Mouse (Mus musculus): ENCODE measurements around the gene Spice1. TPM values are rescaled to one million over a fixed set of nuclear protein-coding genes. Genes with fewer than 3 reads are reported as not detected.

The Spice1 gene
- polyA plus RNA-seq, 1 experiment: 12.4 TPM

DNA sequence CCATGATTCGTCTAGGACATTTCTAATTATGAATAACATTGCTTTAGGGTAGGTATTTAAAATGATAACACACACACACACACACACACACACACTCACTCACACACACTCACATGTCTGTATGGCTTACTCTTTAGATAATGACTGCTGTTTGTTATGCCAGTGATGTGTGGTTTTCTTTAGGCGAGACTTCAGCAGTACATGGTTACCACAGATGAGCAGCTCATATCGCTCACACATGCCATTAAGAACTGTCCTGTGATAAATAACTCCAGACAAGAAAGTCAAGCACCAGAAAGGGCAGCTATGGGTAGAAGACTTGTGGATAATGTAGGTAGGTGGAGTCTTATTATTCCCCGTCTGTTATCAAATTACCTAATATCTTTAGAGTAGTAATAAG is 28.5 kb downstream of the Spice1 start:
- H3K4me1 ChIP-seq (ENCODE audit: control insufficient read depth, insufficient read depth, low read length): no peaks in the 10 kb centered on the region
- H3K4me3 ChIP-seq (ENCODE audit: control insufficient read depth, low read depth, low read length): no peak overlapping the region
- H3K27me3 ChIP-seq (ENCODE audit: control insufficient read depth, insufficient read depth, low read length): no peaks in the 10 kb centered on the region
- peaks cover 9% of the 10 kb centered on the region for H3K36me3 ChIP-seq (ENCODE audit: control insufficient read depth, insufficient read depth, low read length)
- H3K27ac ChIP-seq (ENCODE audit: control insufficient read depth, insufficient read depth, low read depth, low read length): no peak overlapping the region
- no peak for TF ChIP-seq POLR2A (IDR thresholded peaks at IDR 0.05; ENCODE audit: control insufficient read depth, low read depth, low read length)
- no peak for TF ChIP-seq CTCF (IDR thresholded peaks at IDR 0.05; ENCODE audit: control insufficient read depth, insufficient read depth, insufficient replicate concordance, low read depth, low read length)

DNA sequence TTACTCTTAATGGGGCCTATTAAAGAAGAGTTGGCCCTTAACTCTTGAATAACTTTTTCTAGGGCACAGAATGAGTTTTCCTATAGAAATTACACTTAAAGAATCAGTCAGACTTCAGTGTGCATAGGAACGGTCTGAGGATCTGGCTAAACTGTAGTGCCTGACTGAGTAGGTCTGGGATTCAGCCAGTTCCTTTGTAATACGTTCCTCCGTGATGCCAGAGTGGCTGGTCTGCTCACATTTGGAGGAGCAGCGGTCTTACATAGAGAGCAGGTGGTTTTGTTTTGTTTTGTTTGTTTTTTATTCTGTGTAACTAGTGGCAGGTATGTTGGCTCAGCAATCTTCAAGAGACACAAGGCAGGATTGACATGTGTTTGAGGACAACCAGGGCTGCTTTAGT is 33.1 kb downstream of the Spice1 start:
- Histone ChIP-seq H3K4me3 (ENCODE audit: control insufficient read depth, low read depth, low read length) (no peak overlapping the region), H3K27ac (ENCODE audit: control insufficient read depth, insufficient read depth, low read depth, low read length) (no peak overlapping the region), H3K4me1 (ENCODE audit: control insufficient read depth, insufficient read depth, low read length) (no peaks in the 10 kb centered on the region), H3K27me3 (ENCODE audit: control insufficient read depth, insufficient read depth, low read length) (no peaks in the 10 kb centered on the region), H3K36me3 (ENCODE audit: control insufficient read depth, insufficient read depth, low read length) (peaks cover 6% of the 10 kb centered on the region)
- TF ChIP-seq POLR2A (IDR thresholded peaks at IDR 0.05; ENCODE audit: control insufficient read depth, low read depth, low read length) (no peak), CTCF (IDR thresholded peaks at IDR 0.05; ENCODE audit: control insufficient read depth, insufficient read depth, insufficient replicate concordance, low read depth, low read length) (no peak)

DNA sequence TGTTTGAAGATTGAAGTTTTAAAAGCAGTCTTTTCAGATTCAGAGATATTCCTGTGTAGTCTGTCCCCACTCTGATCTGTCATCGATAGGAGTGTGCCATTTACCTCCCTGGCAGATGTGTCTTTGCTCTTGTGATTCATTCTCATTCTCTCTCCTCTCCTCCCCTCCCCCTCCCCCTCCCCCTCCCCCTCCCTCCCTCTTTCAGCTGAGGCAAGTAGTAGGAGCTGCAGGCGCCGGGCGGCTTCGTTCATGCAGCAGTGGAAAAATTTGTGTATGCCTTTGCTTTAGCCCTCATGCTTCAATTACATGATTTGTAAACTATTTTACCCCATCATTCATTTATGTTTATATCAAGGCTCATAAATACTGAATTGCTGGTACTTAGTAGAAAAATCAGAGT is 34.7 kb downstream of the Spice1 start:
- H3K27ac ChIP-seq (ENCODE audit: control insufficient read depth, insufficient read depth, low read depth, low read length): no peak overlapping the region
- no peaks in the 10 kb centered on the region for H3K4me1 ChIP-seq (ENCODE audit: control insufficient read depth, insufficient read depth, low read length)
- TF ChIP-seq CTCF (IDR thresholded peaks at IDR 0.05; ENCODE audit: control insufficient read depth, insufficient read depth, insufficient replicate concordance, low read depth, low read length) (no peak), POLR2A (IDR thresholded peaks at IDR 0.05; ENCODE audit: control insufficient read depth, low read depth, low read length) (no peak)
- peaks cover 6% of the 10 kb centered on the region for H3K36me3 ChIP-seq (ENCODE audit: control insufficient read depth, insufficient read depth, low read length)
- no peak overlapping the region for H3K4me3 ChIP-seq (ENCODE audit: control insufficient read depth, low read depth, low read length)
- no peaks in the 10 kb centered on the region for H3K27me3 ChIP-seq (ENCODE audit: control insufficient read depth, insufficient read depth, low read length)

DNA sequence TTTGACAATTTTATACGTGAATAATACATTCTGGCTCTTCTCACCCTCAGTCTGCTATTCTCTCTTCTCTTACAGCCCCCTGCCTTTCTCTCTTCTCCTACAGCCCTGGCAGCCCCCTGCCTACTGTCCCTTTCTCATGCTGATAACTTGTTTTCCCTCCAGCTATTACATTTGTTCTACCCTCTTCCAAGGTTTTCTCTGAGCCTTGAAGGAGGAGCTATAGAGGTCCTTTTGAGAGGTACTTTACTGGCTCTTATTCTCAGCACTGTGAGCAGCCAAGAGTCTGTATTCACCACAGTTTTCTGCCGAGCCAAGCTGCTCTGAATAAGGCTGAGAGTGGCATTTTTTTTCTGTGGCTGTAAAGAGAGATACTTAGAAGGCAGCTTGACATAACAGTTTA is 36.6 kb downstream of the Spice1 start:
- no peak overlapping the region for H3K27ac ChIP-seq (ENCODE audit: control insufficient read depth, insufficient read depth, low read depth, low read length)
- no peak overlapping the region for H3K4me3 ChIP-seq (ENCODE audit: control insufficient read depth, low read depth, low read length)
- H3K4me1 ChIP-seq (ENCODE audit: control insufficient read depth, insufficient read depth, low read length): no peaks in the 10 kb centered on the region
- TF ChIP-seq CTCF (IDR thresholded peaks at IDR 0.05; ENCODE audit: control insufficient read depth, insufficient read depth, insufficient replicate concordance, low read depth, low read length): no peak
- TF ChIP-seq POLR2A (IDR thresholded peaks at IDR 0.05; ENCODE audit: control insufficient read depth, low read depth, low read length): no peak
- no peaks in the 10 kb centered on the region for H3K27me3 ChIP-seq (ENCODE audit: control insufficient read depth, insufficient read depth, low read length)
- H3K36me3 ChIP-seq (ENCODE audit: control insufficient read depth, insufficient read depth, low read length): peaks cover 3% of the 10 kb centered on the region; the same call in 1 of the 2 replicates

DNA sequence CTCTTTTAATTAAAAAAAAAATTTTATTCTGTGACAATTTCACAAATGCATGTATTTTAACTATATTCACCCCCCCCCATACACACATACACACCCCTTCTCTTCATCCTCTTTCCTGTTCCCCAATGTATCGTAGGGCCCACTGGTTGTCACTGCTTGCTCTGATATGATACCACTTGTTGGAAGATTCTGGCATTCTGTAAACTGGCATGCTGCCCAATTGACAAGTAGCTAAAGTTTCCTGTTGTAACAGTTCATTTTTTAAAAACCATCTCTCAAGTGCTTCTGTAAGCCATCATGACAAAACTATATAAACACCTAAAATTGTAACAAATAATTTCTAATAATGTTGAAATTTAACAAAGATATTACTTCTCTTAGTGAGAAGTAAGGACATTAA is 37.3 kb downstream of the Spice1 start:
- Histone ChIP-seq H3K27me3 (ENCODE audit: control insufficient read depth, insufficient read depth, low read length) (no peaks in the 10 kb centered on the region), H3K36me3 (ENCODE audit: control insufficient read depth, insufficient read depth, low read length) (no peaks in the 10 kb centered on the region; the same call in 1 of the 2 replicates), H3K4me1 (ENCODE audit: control insufficient read depth, insufficient read depth, low read length) (no peaks in the 10 kb centered on the region), H3K27ac (ENCODE audit: control insufficient read depth, insufficient read depth, low read depth, low read length) (no peak overlapping the region), H3K4me3 (ENCODE audit: control insufficient read depth, low read depth, low read length) (no peak overlapping the region)
- no peak for TF ChIP-seq POLR2A (IDR thresholded peaks at IDR 0.05; ENCODE audit: control insufficient read depth, low read depth, low read length)
- TF ChIP-seq CTCF (IDR thresholded peaks at IDR 0.05; ENCODE audit: control insufficient read depth, insufficient read depth, insufficient replicate concordance, low read depth, low read length): no peak

DNA sequence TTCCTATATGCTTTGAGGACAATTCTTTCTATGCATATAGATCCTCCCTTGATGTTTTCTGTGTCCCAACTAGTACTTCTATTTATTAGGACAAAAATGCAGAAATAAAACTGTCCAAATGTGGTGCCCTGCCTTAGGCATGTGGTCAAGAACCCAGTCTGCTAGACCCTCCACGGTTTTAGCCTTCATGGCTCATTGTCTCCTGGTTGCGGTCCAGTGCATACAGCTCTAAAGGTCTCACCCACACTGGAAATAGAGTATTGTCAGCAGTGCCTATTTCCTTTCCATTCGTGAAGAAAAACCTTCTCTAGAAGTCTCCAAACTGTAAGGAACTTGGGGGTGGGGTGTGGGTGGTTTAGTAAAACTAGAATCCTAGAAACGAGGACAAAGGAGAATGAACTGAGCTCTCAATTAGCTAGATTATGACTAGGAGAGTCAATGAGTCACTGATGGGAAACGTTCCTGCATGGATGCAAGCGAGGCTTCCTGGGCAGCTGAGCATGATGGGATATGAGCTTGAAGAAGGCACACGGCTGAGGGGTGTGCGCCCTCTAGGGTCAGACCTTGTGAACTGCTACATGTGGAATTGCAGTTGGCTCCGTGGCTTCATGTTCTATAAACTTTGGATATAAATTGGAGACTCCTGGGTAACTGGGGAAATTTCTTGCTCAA is 45.1 kb downstream of the Spice1 start:
- peaks cover 12% of the 10 kb centered on the region for H3K4me1 ChIP-seq (ENCODE audit: control insufficient read depth, insufficient read depth, low read length)
- no peak overlapping the region; the same call in 1 of the 2 replicates for H3K4me3 ChIP-seq (ENCODE audit: control insufficient read depth, low read depth, low read length)
- H3K27me3 ChIP-seq (ENCODE audit: control insufficient read depth, insufficient read depth, low read length): no peaks in the 10 kb centered on the region
- TF ChIP-seq CTCF (IDR thresholded peaks at IDR 0.05; ENCODE audit: control insufficient read depth, insufficient read depth, insufficient replicate concordance, low read depth, low read length): peak; percentile 98; the same call in 1 of the 2 replicates
- no peak; the same call in 1 of the 2 replicates for TF ChIP-seq POLR2A (IDR thresholded peaks at IDR 0.05; ENCODE audit: control insufficient read depth, low read depth, low read length)
- H3K27ac ChIP-seq (ENCODE audit: control insufficient read depth, insufficient read depth, low read depth, low read length): peak overlapping the region; percentile 28; the same call in 1 of the 2 replicates
- no peaks in the 10 kb centered on the region; the same call in 1 of the 2 replicates for H3K36me3 ChIP-seq (ENCODE audit: control insufficient read depth, insufficient read depth, low read length)

DNA sequence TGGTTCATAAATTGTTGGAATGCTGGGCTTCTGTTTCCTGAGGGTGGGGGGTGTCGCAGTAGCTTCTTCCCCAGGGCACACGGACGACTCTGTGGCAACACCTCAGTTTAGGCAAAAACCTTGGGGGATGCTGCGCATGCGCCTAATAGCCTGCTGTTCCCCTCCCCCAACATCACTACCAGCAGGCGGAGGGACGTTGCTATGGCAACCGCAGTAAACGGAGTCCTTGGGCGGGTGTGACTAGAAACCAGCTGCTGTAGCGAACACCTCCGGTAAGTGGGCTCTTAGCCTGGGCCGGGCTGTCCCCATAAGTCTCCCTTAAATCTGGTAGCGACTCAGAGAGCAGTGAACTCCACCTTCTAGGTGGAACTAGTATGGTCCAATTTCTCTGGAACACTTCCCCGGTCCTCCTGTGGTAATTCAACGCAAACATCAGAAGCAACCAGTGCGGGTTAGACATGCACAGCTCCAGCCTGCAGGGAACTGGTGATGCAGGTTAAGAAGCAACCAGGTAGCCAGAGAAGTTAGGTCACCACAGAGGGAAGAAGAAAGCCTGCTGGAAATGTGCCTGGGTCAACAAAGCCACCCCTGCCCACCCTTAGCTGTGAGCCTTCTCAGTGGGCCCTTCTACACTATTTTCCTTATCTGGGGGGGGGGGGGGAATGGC is 47.8 kb downstream of the Spice1 start, which contains the start of gene Cfap44:
Cfap44 (plus strand) TSS at position 220 of the 667 bp plus-strand sequence.
- H3K36me3 ChIP-seq (ENCODE audit: control insufficient read depth, insufficient read depth, low read length): no peaks in the 10 kb centered on the region
- peak within 1 kb of the TSS; percentile 87 for H3K4me3 ChIP-seq (ENCODE audit: control insufficient read depth, low read depth, low read length)
- H3K27me3 ChIP-seq (ENCODE audit: control insufficient read depth, insufficient read depth, low read length): no peaks in the 10 kb centered on the region
- peaks cover 14% of the 10 kb centered on the region for H3K4me1 ChIP-seq (ENCODE audit: control insufficient read depth, insufficient read depth, low read length)
- TF ChIP-seq CTCF (IDR thresholded peaks at IDR 0.05; ENCODE audit: control insufficient read depth, insufficient read depth, insufficient replicate concordance, low read depth, low read length) (no peak; the same call in 1 of the 2 replicates), POLR2A (IDR thresholded peaks at IDR 0.05; ENCODE audit: control insufficient read depth, low read depth, low read length) (peak; percentile 88)
- peak within 1 kb of the TSS; percentile 85 for H3K27ac ChIP-seq (ENCODE audit: control insufficient read depth, insufficient read depth, low read depth, low read length)

All from testis, adult 2 months (tissue).